Mouse (Mus musculus): ENCODE results near the gene Dguok.

DNA sequence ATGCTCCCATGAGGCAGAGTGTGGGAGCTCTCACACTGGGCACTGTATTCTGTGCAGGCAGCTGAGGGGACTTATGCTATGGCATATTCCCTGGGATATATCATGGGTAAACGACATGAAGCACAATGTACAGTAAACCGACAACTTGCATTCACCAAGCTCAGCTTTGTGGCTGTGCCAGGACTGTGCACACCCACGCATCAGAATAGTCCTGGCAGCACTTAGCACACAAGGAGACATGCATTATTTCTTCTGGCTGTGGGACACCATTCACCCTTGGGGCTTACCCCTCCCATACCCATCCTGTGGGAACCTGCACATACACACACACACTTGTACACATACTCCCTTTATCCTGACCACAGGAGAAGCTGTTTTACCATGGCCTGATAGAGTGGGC, 68.2 kb downstream of the Dguok start:
- TF ChIP-seq POLR2A (IDR thresholded peaks at IDR 0.05; ENCODE audit: extremely low read depth, insufficient read depth, low read length) (no peak), CTCF (IDR thresholded peaks at IDR 0.05; ENCODE audit: extremely low read depth, insufficient read depth, low read length) (no peak)

All from cortical plate, adult 2 months (tissue).